Mouse (Mus musculus) ZHBTc4 (cell line): ENCODE data around the gene Slc9a3.

Experiments
- DNase-seq: peaks from one replicate; pipeline ENCODE4 v3.0.0-alpha.2; 2011; ENCODE audit warnings: low read depth, low spot score

Slc9a3 gene

DNA sequence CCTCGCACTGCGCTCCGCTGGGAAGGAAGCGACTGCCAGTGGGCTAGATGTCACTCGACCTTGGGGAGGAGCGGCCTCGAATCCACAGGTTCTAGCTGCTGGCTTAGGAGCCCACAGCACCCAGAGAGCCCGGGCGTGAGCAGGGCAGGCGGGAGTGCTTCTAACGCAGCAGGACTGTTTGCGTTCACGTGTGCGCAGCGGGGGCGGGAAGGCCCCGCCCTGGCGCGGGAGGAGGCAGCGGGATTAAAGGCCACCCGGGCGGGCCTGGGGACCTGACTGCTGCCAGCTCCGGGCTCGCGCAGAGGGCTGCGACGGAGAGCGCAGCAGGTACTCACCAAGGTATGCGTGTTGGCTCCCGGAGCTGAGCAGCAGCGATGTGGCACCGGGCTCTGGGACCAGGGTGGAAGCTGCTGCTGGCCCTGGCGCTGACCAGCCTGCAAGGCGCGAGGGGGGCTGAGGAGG lies at the start of gene Slc9a3:
Slc9a3 (plus strand) TSS at position 317 of the 462 bp plus-strand sequence.
- peak; percentile 66 for DNase-seq

DNA sequence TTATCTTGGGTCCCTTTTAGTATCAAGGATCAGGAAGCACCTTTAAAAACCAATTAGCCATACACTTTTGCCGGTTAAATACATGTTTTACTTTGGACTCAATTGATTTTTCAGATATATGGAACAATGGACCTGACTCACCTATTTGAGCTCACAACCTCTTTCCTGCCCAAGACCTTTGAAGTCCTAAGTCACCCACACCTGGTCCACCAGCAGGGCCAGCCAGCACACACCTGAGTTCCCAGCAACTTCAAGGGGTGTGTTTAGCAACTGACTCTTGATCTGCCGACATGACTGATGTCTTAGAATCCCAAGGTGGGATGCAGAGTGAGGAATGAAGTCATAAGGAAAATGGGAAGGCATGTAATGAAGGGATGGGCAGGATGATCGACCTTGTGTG lies 49.5 kb upstream of the Slc9a3 start:
- no peak for DNase-seq

DNA sequence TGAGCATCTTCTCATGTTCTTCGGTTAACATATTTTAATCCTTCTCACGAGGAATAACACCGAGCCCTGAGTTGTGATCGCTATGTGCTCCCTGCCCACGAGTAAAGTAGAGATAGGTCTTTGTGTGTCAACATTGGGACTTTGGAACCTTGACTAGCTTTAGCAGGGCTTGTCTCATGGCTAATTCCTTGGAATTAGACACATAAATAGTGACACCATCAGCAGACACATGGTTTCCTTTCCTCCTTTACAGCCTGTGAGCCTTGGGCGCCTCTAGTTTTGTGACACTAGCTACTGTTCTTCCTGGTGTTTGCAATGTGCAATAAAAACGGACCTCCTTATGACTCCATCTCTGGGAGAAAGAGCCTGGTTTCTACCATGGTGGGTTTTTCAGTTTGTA lies 47.9 kb upstream of the Slc9a3 start:
- no peak for DNase-seq

DNA sequence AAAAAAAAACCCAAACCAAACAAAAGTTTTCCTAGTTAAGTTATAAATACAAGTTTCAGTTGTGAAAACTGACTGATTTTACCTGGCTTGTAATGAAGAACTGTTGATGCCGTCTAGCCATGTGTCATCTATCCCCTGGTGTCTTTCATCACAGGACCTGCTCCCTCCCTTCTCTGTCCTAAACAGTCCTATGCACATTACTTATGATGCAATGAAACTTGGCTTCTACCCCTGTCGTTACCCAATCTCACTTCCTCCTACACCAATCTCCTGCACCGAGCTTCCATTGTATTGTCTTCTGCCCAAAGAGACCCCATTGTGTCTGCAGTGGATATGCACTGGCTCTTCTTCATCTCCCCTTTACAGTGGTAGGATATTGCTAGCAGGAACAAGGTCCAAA lies 31.0 kb upstream of the Slc9a3 start:
- no peak for DNase-seq

DNA sequence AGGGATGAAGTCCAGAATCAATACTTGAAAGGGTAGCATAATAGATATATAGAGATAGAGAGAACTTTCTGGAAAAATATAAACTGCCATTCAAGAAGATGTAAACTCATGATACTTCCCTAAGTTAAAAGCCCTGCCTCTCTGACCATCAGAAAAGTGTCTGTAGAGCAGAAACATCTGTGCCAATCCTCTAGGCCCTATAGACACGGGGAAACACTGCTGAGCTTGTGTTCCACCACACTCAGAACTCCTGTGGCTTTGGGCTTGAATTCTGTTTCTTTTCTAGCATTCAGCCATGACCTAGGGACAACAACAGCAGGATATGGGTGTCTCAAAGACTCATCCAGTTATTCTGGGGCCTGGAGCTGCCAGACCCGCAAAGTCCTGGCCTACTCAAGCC lies 25.3 kb upstream of the Slc9a3 start:
- DNase-seq: no peak

DNA sequence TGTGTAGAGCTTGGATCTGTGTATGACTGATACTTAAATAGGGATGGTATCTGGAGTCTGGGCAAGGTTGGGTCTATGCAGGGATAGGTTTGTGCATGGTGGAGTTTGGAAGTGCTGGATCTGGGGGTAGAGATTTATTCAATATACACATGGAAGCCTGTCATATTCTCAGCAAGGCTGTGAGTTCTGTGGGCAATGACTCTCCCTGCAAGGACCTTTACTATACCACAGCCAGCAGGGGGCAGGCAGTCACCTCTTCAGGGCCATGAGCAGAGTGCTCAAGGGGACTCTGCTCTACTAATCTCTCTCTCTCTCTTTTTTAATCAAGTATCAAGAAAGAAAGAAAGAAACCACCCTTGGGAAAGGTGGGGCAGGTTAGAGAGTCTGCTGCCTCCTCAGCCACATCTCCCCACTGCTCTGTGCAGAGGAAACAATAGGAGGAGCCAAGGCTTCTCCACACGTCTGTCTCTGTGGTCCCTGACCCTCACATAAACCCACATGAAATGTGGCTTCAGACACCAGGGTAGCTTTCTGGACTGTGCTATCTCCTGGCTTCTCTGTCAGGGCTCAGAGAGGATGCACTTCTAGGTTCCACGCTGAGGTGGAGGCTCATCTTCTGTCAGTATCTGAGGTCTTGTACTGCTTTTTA lies 24.4 kb upstream of the Slc9a3 start:
- DNase-seq: peak; percentile 67

DNA sequence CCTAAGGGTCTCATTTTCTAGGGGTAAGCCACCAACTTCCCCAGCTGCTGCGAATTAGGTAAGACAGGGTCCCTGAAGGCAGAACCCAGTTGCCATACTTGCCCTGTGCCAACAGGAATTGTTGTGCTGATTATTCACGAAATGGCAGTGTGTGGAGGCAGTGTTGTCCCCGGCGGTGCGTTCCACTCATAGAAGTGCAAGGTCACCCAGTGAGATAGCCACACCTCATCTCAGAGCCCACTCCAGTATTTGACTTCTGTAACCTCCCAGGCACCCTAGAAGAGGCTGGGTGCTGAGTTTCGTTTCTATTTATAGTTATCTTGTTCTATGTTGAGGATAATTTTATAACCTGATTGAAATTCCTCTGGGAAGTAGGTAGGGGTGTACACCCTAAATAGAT lies 22.3 kb upstream of the Slc9a3 start:
- no peak for DNase-seq

DNA sequence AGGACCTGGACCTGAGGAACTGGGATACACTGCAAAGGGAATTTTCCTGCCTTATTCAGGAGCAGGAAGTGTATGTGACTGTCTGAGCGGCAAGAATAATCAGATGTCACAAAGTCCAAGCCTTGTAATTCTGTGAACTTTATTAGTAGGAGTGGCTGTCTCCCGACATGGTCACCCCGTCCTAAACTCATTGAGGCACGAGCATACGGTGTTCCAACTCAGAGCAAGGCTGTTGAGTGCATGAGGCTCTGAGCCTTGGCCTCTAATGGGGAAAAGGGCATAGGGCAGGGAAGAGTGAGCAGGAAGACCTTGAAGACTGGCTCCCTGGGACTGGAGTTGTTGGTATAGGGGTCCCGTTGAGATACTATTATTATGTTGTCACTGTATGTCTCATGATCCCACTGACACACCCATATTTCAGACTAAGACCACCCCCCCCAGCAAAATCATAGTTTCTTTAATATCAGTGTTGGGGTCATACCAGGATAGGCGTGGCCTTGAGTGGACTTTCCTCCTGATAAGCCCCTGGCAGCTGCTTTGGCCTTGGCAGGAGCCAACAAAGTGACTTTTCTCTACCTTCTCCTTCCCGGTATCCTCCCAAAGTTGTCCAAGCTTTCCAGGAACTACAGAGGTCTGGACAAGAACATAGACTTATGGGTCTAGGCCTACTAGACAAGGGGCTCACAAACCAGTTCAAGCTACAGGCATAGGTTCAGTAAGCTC lies 19.0 kb upstream of the Slc9a3 start:
- no peak for DNase-seq

DNA sequence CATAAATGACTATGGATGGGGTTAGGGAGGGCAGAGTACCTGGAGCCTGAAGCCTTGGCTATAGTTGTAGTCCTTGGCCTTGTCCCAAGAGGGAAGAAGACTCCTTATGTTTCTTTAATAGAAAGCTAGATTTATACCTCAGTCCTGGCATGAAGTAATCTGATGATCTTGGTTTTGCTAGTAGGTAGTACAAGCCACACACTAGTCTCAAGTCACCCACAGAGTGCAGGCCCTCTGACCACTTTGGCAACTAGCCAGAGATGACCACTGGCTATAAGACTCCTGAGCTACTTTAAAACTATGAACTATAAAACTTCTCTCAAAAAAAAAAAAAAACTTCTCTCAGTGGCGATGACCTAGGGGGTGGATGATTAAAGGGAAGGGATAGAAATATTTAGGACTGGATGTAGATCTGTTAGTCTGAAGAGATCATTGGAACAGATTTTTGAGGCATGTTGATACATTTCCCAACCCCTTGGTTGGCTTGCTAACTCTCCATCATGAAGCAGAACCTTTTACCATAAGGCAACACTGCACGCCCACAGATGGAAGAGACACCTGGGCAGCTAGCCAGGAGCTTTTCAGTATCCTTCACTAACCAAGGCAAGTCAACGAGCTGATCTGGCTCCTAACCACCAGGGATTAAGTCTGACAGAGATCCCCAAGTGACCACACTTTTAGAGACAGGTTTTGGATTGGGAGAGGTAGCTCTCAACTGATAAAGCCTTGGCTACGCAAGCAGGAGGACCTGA lies 18.2 kb upstream of the Slc9a3 start:
- no peak for DNase-seq

DNA sequence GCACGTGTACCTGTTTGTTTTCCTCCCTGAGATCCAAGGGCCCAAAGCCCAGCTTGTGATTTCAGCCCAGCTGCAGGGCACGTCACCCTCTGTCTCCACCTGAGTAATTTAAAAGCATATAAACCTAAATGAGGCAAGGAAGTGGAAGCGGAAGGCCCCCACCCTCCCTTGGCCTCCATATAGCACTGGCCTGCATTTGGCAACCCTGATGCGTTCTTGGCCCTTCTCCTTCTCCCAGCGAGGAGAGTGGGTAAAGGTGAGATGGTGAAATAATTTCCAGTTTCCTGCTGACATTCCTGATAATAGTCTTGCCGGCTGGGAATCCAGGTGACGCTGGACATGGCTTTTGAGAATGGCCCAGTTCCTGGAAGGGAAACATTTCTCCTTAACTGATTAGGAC lies 16.8 kb upstream of the Slc9a3 start:
- no peak for DNase-seq

DNA sequence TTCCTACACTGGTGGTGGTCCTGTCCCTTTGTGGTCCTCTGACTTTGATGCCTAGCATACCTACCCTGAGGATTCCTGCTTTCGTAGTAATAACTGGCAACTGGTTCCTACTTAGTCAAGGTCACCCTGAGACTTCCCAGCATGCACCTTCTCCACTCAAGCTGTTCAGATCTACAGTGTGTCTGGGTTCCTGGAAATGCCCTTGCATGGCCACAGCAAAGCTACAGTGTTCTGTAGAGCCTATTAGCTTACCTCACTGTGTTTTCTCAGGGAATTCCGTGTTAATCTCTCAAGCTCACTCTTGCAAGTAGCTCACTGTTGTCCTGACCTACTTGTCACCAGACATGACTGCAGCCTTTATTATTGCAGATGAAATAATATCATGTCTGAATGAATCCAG lies 13.8 kb upstream of the Slc9a3 start:
- DNase-seq: no peak

DNA sequence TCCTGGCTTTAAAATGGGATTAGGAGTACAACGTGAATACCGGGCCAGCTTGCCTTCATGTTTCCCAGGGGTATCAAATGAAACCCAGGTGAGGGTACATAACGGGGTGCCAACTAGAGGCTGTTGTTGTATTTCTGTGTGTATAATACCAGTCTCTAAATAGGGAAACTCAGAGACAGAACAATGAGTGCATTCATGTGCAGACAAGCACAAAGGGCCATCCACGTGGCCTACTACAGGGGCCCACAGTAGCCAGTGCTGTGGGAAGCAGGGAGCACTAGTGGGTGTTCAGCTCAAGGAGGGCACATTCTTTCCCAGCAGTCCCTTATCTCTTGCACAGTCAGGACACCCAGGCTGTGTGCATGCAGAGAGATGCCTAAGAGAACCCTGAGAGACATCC lies 8.7 kb upstream of the Slc9a3 start:
- no peak for DNase-seq

DNA sequence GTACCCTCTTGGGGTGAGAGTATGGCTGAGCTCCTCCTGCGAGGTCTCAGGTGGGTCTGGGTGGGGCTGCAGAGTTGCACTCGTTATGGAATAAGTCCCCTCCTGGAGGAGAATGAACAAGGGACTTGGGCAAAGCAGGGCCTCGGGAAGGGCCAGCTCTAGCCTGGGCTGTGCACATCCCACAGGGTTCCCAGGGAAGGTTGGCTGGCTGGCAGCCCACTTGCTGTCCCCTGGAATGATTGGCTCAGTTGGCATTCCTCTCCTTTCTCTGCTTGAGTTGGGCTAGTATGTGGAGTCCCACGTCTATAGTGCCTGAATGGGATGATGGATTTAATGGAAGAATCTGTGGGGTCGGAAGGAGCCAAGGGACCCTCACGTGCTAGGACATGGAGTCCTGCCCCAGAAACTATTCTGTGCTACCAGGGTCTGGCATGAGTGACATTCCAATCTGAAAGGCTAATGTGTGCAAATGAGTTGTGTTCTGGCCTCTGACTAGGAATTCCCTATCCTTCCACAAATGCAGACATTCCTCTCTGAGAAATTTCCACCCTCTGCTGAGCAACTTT lies 7.5 kb upstream of the Slc9a3 start:
- peak; percentile 18 for DNase-seq

DNA sequence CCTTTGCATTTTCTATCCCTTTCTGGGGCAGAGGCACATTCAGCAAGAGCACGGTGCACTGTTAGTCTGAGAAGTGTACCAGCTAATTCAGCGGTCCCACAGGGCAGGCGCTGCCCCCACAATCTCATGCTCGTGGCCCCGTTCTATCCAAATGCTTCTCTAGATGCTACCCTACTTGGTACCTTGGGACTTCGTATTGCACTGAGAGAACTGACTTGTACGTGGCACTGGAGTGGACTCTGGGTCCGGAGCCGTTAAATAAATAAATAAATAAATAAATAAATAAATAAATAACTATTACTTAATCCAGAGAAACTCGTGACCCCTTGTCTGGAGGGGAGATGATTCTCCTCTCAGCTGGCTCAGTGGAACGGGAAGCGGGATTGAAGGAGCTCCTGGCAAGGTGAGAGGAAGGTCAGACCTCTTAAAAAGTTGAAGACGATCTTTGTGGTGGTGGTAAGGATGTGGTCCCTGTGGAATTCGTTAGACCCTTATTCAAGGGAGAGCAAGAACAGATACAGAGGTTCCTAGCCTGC lies 606 bp downstream of the Slc9a3 start:
- DNase-seq: no peak

DNA sequence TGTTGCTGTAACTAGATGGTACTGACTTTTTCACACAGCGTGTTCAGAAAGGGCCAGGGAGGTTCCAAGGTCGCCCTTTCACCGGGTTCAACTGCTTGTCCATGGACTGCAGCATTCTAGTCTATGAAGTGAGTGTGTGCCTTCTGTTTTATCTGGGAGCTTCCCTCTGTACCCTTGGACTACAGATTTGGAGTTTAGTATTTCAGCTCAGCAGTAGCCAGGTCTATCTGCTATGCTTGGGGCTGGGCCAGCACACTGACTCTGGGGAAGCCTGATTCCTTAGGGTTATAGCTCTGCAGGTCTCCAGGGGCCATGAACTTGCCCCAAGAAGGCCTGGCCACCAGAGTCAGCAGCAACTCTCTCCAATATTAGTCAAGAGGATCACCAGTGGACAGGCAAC lies 1.4 kb downstream of the Slc9a3 start:
- DNase-seq: no peak

DNA sequence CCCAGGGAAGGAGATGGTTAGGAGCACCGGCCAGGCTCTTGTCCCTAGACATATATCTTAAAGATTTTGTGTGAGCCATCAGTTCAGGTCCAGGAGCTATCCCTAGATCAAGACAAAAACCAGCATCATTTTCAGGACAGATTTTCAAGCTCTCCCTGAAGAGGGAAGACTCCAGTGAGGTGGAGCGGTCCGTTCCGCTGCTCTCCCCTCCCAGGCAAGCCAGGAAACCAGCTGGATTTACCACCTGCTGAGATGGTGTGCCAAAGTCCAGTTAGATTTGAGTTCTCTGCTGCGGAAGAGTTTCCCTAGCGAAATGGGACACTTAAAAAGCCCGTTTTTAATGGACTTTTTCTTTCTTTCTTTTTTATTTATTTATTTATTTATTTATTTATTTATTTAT lies 6.3 kb downstream of the Slc9a3 start:
- no peak for DNase-seq

DNA sequence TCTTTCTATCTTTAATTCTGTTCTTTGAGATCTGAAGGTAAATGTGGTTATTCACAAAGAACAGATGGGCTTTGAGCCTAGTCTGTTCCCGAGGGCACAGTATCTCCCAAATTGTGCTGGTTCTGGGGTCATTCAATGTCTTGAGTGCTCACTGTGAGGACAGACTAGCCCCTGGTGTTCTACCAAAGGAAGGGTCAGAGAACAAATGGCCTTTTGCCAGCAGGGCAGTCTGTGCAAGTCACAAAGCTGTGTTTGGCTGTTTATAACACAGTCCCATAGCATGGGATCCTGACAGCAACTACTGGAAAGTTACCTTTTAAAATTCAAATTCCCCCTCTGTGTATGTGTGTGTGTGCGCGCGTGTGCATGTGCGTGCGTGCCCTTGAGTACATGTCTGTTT lies 8.7 kb downstream of the Slc9a3 start:
- DNase-seq: no peak

DNA sequence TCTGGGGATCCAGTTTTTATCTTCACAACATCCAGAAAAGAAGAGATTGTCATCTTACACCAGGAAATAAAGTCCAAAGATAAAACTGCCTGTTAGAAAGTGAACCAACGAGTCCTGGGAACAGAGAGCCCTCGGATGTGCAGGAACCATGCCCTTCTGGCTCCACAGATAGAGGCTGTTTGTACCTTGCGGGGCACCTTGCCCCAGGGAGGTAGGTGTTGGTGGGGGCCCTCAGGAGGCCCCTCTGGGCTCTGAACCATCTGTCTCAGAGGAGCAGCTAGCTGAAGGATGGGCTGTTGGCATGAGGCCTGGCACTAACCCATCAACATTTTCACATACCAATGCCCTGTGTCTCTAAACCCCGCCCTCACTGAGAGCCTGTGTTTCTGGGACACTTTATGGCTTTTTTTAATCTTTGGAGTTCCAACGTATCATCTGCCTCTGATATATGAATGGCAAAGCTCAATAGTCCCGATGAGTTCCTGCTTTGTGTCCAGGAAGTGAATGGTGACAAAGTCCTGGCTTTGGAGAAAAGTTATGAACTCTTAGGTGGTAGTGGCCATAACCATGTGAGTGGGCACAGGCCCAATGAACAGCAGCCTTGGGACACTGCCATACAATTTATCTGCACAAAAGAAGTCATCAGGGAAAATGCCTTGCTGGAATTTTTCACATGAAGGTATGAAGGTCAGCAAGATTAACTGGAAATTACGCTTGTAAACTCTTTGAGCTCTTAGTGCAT lies 17.8 kb downstream of the Slc9a3 start:
- no peak for DNase-seq

DNA sequence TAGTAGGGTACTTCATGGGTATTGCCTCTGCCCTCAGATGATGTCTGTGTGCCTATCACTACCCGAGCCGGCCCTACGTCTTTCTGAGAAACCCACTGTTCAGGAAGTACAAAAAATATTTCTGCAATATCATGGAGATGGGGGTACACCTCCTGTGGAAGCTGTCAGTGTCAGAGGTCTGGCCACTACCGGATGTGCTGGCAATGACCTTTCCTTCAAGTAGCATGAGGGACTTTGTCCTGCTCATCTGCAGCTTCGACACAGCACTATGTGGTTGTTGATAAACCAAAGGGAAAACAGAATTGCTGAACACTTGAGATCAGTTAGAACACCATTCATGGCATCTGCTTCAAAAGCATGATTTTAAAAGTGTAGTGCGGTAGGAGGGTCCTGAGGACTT lies 19.5 kb downstream of the Slc9a3 start:
- no peak for DNase-seq

DNA sequence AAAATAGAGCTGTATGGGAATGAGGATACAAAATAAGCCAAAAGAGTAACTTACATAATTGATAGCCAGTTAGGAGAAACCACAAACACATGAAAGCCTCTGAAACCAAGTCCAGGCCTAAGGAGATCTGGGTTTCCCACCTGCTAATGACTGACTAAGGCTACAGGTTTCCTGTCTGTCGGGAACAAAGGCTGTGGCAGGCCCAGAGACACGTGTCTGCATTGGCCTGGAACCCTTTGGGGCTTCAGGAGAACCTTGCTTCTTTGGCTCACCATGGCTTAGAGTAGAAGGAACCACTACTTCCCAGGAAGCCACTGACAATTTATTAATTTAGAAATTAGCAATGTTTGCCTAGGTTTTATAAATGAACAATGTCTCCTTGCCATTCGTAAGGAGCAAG lies 22.0 kb downstream of the Slc9a3 start:
- no peak for DNase-seq

DNA sequence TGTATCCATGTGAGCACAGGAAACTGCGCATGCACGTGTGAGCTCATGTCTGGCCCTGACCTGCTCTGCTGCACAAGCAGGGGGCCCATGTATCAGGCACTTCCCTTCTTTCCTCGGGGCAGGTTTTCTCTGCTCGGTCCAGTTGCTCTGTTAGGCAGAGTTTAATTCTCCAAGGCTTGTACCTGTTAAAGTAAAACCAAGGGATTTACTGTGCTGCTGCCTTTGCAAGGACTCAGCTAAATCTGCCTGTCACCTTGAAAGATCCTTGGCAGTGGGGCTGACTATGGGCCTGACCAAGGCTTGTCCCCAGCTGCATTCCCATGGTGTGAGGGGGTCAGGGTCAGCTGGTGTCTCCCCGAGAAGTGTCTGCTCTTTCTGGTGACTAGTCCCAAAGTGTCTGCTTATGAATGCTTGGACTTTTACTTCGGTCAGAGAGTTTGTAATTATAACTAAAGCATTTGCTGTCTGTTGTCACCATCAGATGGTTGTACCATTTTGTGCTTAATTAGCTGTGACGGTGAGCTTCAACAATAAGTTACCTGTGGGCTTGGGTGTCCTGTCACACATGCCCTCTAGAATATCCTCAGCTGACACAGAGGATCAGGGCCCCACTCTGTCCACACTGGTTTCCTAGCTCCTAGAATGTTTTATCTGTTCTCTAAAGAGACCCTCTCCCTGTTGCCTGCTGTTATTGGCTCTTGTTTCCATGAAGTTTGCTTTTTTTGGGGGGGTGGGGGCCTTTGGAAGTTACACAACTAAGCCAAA lies 23.0 kb downstream of the Slc9a3 start:
- no peak for DNase-seq
